In the genomic region with DNA sequence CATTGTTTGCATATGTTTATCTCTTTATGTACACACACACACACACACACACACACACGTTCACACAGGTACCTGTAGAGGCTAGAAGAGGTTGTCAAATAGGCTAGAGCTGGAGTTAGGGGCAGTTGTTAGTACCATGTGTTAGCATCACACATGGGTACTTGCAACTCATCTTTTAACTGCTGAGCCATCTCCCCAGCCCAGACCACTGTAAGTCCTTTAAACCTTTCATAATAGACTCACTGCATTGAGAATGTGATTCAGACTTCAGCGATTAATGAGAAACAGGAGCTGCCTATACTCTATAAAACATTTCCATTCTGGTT, we compare ENCODE assay signal across 22 mouse cellular contexts.
DNase-seq lines count a peak whose midpoint lies in the region; ATAC-seq lines count a peak whose summit lies in the region.
"Had no signal": no experiment of that assay in that cellular context is flagged by ENCODE, and none has a peak within 500 bp of the region (broad histone marks: within the 10 kb centered on the region; RNA-seq: fewer than 3 reads in every experiment).

No protein-coding gene starts in this region.

- H3K9ac ChIP-seq in hindbrain, embryonic 14.5 days, result no peak overlapping the region
- no peak overlapping the region for H3K9ac ChIP-seq in hindbrain, embryonic 11.5 days (ENCODE audit: low read depth, low read length)
- H3K9ac ChIP-seq in neural tube, embryonic 12.5 days, result no peak overlapping the region
- H3K9ac ChIP-seq in neural tube, embryonic 15.5 days (replicated peaks), result no peak overlapping the region
- H3K9ac ChIP-seq: embryonic facial prominence, embryonic 12.5 days; embryonic facial prominence, embryonic 15.5 days; forebrain, postnatal 0 days had no signal

- ATAC-seq in hindbrain, embryonic 14.5 days (ENCODE audit: low FRiP score), result no peak
- no peak for ATAC-seq in hindbrain, embryonic 11.5 days (ENCODE audit: low FRiP score)
- 0 out of 2 replicates have a peak, but pooled peaks have one; percentile 21 for ATAC-seq in neural tube, embryonic 12.5 days (ENCODE audit: low FRiP score, low read depth)
- peak; percentile 59; the same call in 1 of the 2 replicates for ATAC-seq in neural tube, embryonic 15.5 days (ENCODE audit: low FRiP score)
- ATAC-seq: activated CD4-positive, CD25-positive, alpha-beta regulatory T cell, adult 4 months; forebrain, embryonic 14.5 days; intestine, postnatal 0 days had no signal

- no peak overlapping the region for H3K4me3 ChIP-seq in hindbrain, embryonic 14.5 days (replicated peaks; ENCODE audit: low read length)
- no peak overlapping the region for H3K4me3 ChIP-seq in hindbrain, embryonic 11.5 days (ENCODE audit: low read depth, low read length)
- H3K4me3 ChIP-seq in neural tube, embryonic 12.5 days, result no peak overlapping the region
- H3K4me3 ChIP-seq in neural tube, embryonic 15.5 days (replicated peaks), result no peak overlapping the region
- H3K4me3 ChIP-seq: embryonic facial prominence, embryonic 12.5 days; embryonic facial prominence, embryonic 15.5 days; gastrocnemius, adult 2 months had no signal

- no peaks in the 10 kb centered on the region for H3K36me3 ChIP-seq in hindbrain, embryonic 14.5 days (replicated peaks; ENCODE audit: control insufficient read depth, insufficient read depth)
- H3K36me3 ChIP-seq in hindbrain, embryonic 11.5 days (ENCODE audit: control insufficient read depth, insufficient read depth, low read length), result no peaks in the 10 kb centered on the region
- no peaks in the 10 kb centered on the region for H3K36me3 ChIP-seq in neural tube, embryonic 12.5 days
- H3K36me3 ChIP-seq in neural tube, embryonic 15.5 days, result 0 out of 2 replicates have a peak, but pooled peaks cover 2% of the 10 kb centered on the region

- H3K4me2 ChIP-seq in hindbrain, embryonic 14.5 days (replicated peaks), result no peak overlapping the region
- H3K4me2 ChIP-seq in hindbrain, embryonic 11.5 days (replicated peaks; ENCODE audit: low read depth, low read length), result no peak overlapping the region
- no peak overlapping the region for H3K4me2 ChIP-seq in neural tube, embryonic 12.5 days (replicated peaks)
- no peak overlapping the region for H3K4me2 ChIP-seq in neural tube, embryonic 15.5 days
- H3K4me2 ChIP-seq: embryonic facial prominence, embryonic 12.5 days; embryonic facial prominence, embryonic 15.5 days; heart, embryonic 11.5 days had no signal

- DNase-seq in hindbrain, embryonic 14.5 days (ENCODE audit: low spot score), result no peak
- no peak for DNase-seq in hindbrain, embryonic 11.5 days (ENCODE audit: low spot score)
- no peak for DNase-seq in neural tube, embryonic 10.5 days (ENCODE audit: extremely low spot score, low spot score)
- no peak for DNase-seq in cerebellum, postnatal 10 days
- DNase-seq: adrenal gland, postnatal 10 days; adrenal gland, postnatal 36 days; B cell, adult 2 months; cerebellum, adult 18-20 months; cerebellum, adult 9-10 months; cerebellum, postnatal 25 days; forebrain, postnatal 0 days; gastrocnemius, adult 2 months; gastrocnemius, postnatal 14 days; heart, adult 11 months had no signal

- H3K27me3 ChIP-seq in hindbrain, embryonic 14.5 days (ENCODE audit: control insufficient read depth, insufficient read depth, low read length), result no peaks in the 10 kb centered on the region
- H3K27me3 ChIP-seq in hindbrain, embryonic 11.5 days (ENCODE audit: control insufficient read depth, insufficient read depth, low read length), result no peaks in the 10 kb centered on the region
- no peaks in the 10 kb centered on the region for H3K27me3 ChIP-seq in neural tube, embryonic 12.5 days (replicated peaks)
- no peaks in the 10 kb centered on the region for H3K27me3 ChIP-seq in neural tube, embryonic 15.5 days (replicated peaks)
- H3K27me3 ChIP-seq: embryonic facial prominence, embryonic 12.5 days; embryonic facial prominence, embryonic 15.5 days had no signal

- 92% methylated on average over 2 of the region's 2 CpGs for WGBS in hindbrain, embryonic 14.5 days
- 92% methylated on average over 2 of the region's 2 CpGs for WGBS in hindbrain, embryonic 11.5 days
- 80% methylated on average over 2 of the region's 2 CpGs for WGBS in neural tube, embryonic 12.5 days
- WGBS in neural tube, embryonic 15.5 days, result 72% methylated on average over 2 of the region's 2 CpGs

- no peaks in the 10 kb centered on the region for H3K9me3 ChIP-seq in hindbrain, embryonic 14.5 days (ENCODE audit: control insufficient read depth, low read length)
- no peaks in the 10 kb centered on the region for H3K9me3 ChIP-seq in hindbrain, embryonic 11.5 days (ENCODE audit: control insufficient read depth, low read length)
- H3K9me3 ChIP-seq in neural tube, embryonic 12.5 days, result no peaks in the 10 kb centered on the region
- no peaks in the 10 kb centered on the region for H3K9me3 ChIP-seq in neural tube, embryonic 15.5 days (replicated peaks)
- H3K9me3 ChIP-seq: embryonic facial prominence, embryonic 12.5 days; embryonic facial prominence, embryonic 15.5 days had no signal

- peaks cover 7% of the 10 kb centered on the region; the same call in 1 of the 2 replicates for H3K4me1 ChIP-seq in hindbrain, embryonic 14.5 days (replicated peaks; ENCODE audit: control insufficient read depth, insufficient read depth, low read length)
- H3K4me1 ChIP-seq in hindbrain, embryonic 11.5 days (replicated peaks; ENCODE audit: control insufficient read depth, insufficient read depth, low read length), result no peaks in the 10 kb centered on the region
- H3K4me1 ChIP-seq in neural tube, embryonic 12.5 days, result no peaks in the 10 kb centered on the region
- H3K4me1 ChIP-seq in neural tube, embryonic 15.5 days, result peaks cover 15% of the 10 kb centered on the region
- H3K4me1 ChIP-seq: embryonic facial prominence, embryonic 12.5 days; embryonic facial prominence, embryonic 15.5 days had no signal

- peak overlapping the region; percentile 58; the same call in 1 of the 2 replicates for H3K27ac ChIP-seq in hindbrain, embryonic 14.5 days
- no peak overlapping the region for H3K27ac ChIP-seq in hindbrain, embryonic 11.5 days (ENCODE audit: low read depth, low read length)
- H3K27ac ChIP-seq in neural tube, embryonic 12.5 days, result no peak overlapping the region
- H3K27ac ChIP-seq in neural tube, embryonic 15.5 days (replicated peaks), result peak overlapping the region; percentile 81
- H3K27ac ChIP-seq: embryonic facial prominence, embryonic 12.5 days; embryonic facial prominence, embryonic 15.5 days; gastrocnemius, adult 2 months had no signal

Comparison
In these comparisons a context has a peak if more than half of its experiments do, and no peak if none do; other contexts are left out.
1. H3K27ac ChIP-seq: peak in hindbrain, embryonic 14.5 days (single experiment) and neural tube, embryonic 15.5 days (single experiment); none in hindbrain, embryonic 11.5 days (single experiment) and neural tube, embryonic 12.5 days (single experiment).
2. ATAC-seq: peak in neural tube, embryonic 12.5 days (single experiment) and neural tube, embryonic 15.5 days (single experiment); none in hindbrain, embryonic 14.5 days (single experiment) and hindbrain, embryonic 11.5 days (single experiment).